Mouse (Mus musculus): ENCODE results near the gene Rogdi. TPM values are rescaled to one million over a fixed set of nuclear protein-coding genes. Genes with fewer than 3 reads are reported as not detected.

Rogdi gene
- polyA plus RNA-seq, 1 experiment: 29.3 TPM

DNA sequence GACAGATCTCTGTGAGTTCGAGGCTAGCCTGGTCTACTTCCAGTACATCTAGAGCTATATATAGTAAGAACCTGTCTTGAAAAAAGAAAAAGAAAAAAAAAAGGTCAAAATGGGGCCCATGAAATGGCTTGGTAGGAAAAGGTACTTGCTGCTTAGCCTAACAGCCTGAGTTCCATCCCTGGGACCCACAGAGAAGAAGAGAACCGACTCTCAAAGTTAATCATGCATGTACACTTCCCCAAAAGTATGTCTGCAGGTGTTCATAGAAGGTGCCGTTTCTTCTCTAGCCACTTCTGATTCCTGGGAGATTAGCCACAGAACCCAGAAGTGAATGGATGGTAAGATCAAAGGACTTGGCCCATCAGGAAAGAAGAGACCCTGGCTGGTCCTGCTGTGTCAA is 44.9 kb downstream of the Rogdi start:
- H3K4me1 ChIP-seq (ENCODE audit: control insufficient read depth, insufficient read depth, insufficient read length, low read length): peaks cover 4% of the 10 kb centered on the region
- H3K27ac ChIP-seq (replicated peaks; ENCODE audit: low read depth, low read length): no peak overlapping the region
- no peak overlapping the region for H3K4me3 ChIP-seq (ENCODE audit: insufficient read depth, low read depth, low read length)

- no peak overlapping the region for H3K4me3 ChIP-seq (ENCODE audit: insufficient read depth, low read depth, low read length)
- peaks cover 4% of the 10 kb centered on the region for H3K4me1 ChIP-seq (ENCODE audit: control insufficient read depth, insufficient read depth, insufficient read length, low read length)
- no peak overlapping the region for H3K27ac ChIP-seq (replicated peaks; ENCODE audit: low read depth, low read length)
These were observed 47.8 kb downstream of the Rogdi start for GRCm38 (mm10) chr16:4965392-4966129.

DNA sequence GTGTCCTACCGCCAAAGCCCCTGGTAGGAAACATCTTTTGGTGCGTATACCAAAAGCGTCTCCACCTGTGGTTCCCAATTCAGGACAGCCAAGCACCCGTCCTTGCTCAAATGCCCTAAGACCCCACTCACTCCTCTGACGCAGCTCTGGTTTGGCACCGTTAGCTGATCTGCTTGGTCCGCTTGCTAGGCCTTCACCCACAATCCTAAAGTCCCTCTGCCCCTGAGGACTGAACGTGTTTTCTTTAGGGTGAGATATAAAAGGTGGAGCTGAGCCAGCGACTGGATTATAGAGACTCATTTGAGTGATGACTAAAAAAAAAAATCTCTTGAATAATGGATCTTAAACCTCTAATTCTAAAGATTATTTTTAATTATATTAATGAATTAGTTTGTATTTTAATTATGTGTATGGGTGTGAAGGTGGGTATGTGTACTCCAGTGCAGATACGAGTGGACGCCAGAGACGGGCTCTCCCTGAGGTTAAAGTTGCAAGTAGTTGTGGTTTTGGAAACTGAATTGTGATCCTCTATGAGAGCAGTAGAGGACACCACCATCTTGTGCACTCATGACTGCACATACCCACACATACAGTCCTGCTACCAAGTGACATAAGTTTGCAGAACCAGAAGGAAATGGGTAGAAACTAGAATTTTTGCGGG is 48.5 kb downstream of the Rogdi start:
- peak overlapping the region; percentile 69 for H3K4me3 ChIP-seq (ENCODE audit: insufficient read depth, low read depth, low read length)
- H3K27ac ChIP-seq (replicated peaks; ENCODE audit: low read depth, low read length): peak overlapping the region; percentile 46

GRCm38 (mm10) chr16:4963797-4964709 is 49.3 kb downstream of the Rogdi start, which contains the start of gene Anks3:
Anks3 (minus strand) TSS chr16:4964205.
- peak within 1 kb of the TSS; percentile 69 for H3K4me3 ChIP-seq (ENCODE audit: insufficient read depth, low read depth, low read length)
- peaks cover 4% of the 10 kb centered on the region for H3K4me1 ChIP-seq (ENCODE audit: control insufficient read depth, insufficient read depth, insufficient read length, low read length)
- H3K27ac ChIP-seq (replicated peaks; ENCODE audit: low read depth, low read length): peak within 1 kb of the TSS; percentile 46

More for the DNA sequence above, 48.5 kb downstream of the Rogdi start:
- H3K4me1 ChIP-seq (ENCODE audit: control insufficient read depth, insufficient read depth, insufficient read length, low read length): peaks cover 4% of the 10 kb centered on the region

- no peak overlapping the region for H3K27ac ChIP-seq (replicated peaks; ENCODE audit: low read depth, low read length)
- peak overlapping the region; percentile 69 for H3K4me3 ChIP-seq (ENCODE audit: insufficient read depth, low read depth, low read length)
- peaks cover 4% of the 10 kb centered on the region for H3K4me1 ChIP-seq (ENCODE audit: control insufficient read depth, insufficient read depth, insufficient read length, low read length)
These were observed 50.0 kb downstream of the Rogdi start for GRCm38 (mm10) chr16:4963346-4963745.

- H3K4me3 ChIP-seq (ENCODE audit: insufficient read depth, low read depth, low read length): no peak overlapping the region
- no peak overlapping the region for H3K27ac ChIP-seq (replicated peaks; ENCODE audit: low read depth, low read length)
- peaks cover 4% of the 10 kb centered on the region for H3K4me1 ChIP-seq (ENCODE audit: control insufficient read depth, insufficient read depth, insufficient read length, low read length)
These were observed 53.1 kb downstream of the Rogdi start for GRCm38 (mm10) chr16:4960260-4960659.

Other genes starting within 250 kb of the Rogdi start
- gene Cdip1, start 223.3 kb downstream of the Rogdi start, polyA plus RNA-seq (2012; ENCODE audit: insufficient read depth, insufficient read length, missing spikeins): 98.7 and 99.2 TPM in 2 replicates
- gene 4930562C15Rik, start 178.1 kb downstream of the Rogdi start, polyA plus RNA-seq (2012; ENCODE audit: insufficient read depth, insufficient read length, missing spikeins): not detected in 2 replicates
- 14.2 and 16.7 TPM in 2 replicates for gene Ubald1, start 133.2 kb downstream of the Rogdi start, polyA plus RNA-seq (2012; ENCODE audit: insufficient read depth, insufficient read length, missing spikeins)
- gene Mgrn1, start 127.3 kb downstream of the Rogdi start, polyA plus RNA-seq (2012; ENCODE audit: insufficient read depth, insufficient read length, missing spikeins): 50.6 and 52.6 TPM in 2 replicates
- 34.4 and 43.4 TPM in 2 replicates for gene Nudt16l1, start 74.8 kb downstream of the Rogdi start, polyA plus RNA-seq (2012; ENCODE audit: insufficient read depth, insufficient read length, missing spikeins)
- gene Anks3, start 49.3 kb downstream of the Rogdi start, polyA plus RNA-seq (2012; ENCODE audit: insufficient read depth, insufficient read length, missing spikeins): 12.0 and 14.1 TPM in 2 replicates
- gene Sept12, start 15.7 kb downstream of the Rogdi start, polyA plus RNA-seq (2012; ENCODE audit: insufficient read depth, insufficient read length, missing spikeins): not detected in 2 replicates
- gene Smim22, start 6.3 kb downstream of the Rogdi start, polyA plus RNA-seq (2012; ENCODE audit: insufficient read depth, insufficient read length, missing spikeins): not detected in 2 replicates
- gene Glyr1, start 36.3 kb upstream of the Rogdi start, polyA plus RNA-seq (2012; ENCODE audit: insufficient read depth, insufficient read length, missing spikeins): 45.6 and 46.5 TPM in 2 replicates
- gene Ubn1, start 36.5 kb upstream of the Rogdi start, polyA plus RNA-seq (2012; ENCODE audit: insufficient read depth, insufficient read length, missing spikeins): 8.3 and 9.3 TPM in 2 replicates
- 1.2 and 2.5 TPM in 2 replicates for gene Ppl, start 118.9 kb upstream of the Rogdi start, polyA plus RNA-seq (2012; ENCODE audit: insufficient read depth, insufficient read length, missing spikeins)
- gene Sec14l5, start 133.6 kb upstream of the Rogdi start, polyA plus RNA-seq (2012; ENCODE audit: insufficient read depth, insufficient read length, missing spikeins): 0.38 TPM in 1 of 2 replicates, not detected in the other
- gene Nagpa, start 190.5 kb upstream of the Rogdi start, polyA plus RNA-seq (2012; ENCODE audit: insufficient read depth, insufficient read length, missing spikeins): 8.9 and 12.7 TPM in 2 replicates
- gene AU021092, start 208.7 kb upstream of the Rogdi start, polyA plus RNA-seq (2012; ENCODE audit: insufficient read depth, insufficient read length, missing spikeins): not detected in 2 replicates
- 20.0 and 20.2 TPM in 2 replicates for gene Alg1, start 220.1 kb upstream of the Rogdi start, polyA plus RNA-seq (2012; ENCODE audit: insufficient read depth, insufficient read length, missing spikeins)
- gene Eef2kmt, start 242.4 kb upstream of the Rogdi start, polyA plus RNA-seq (2012; ENCODE audit: insufficient read depth, insufficient read length, missing spikeins): 29.4 and 34.0 TPM in 2 replicates